Mouse (Mus musculus): ENCODE results near the gene Tunar.

Gene Tunar

GRCm38 (mm10) chr12:105333570-105333969 lies at the start of gene Tunar:
Gene Tunar, plus strand, starts transcription at chr12:105333870.
- in situ Hi-C loops (cut with MseI, MboI) = no loop called here

DNA sequence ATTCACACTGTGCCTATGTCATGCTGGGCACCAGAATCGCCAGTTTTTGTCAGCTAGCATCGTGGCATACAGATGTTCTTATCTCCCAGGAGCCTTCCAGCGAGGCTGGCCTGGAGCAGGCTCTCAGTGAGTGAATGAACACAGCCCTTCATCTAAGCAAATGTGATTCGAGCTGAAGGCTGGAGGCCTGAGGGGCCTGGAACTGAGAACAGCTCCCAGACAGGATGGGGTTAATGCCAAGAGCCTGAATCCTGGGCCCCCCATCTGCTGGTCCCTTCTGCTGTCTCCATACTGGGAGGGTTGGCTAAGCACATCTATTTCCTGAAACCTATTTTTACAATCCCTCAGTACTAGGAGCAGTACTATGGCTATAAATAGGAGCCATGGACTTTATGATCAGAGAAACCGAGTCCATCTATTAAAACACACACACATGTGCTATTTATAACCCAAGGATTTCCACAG lies 21.1 kb upstream of the Tunar start:
- in situ Hi-C loops (cut with MseI, MboI) = no loop called here

DNA sequence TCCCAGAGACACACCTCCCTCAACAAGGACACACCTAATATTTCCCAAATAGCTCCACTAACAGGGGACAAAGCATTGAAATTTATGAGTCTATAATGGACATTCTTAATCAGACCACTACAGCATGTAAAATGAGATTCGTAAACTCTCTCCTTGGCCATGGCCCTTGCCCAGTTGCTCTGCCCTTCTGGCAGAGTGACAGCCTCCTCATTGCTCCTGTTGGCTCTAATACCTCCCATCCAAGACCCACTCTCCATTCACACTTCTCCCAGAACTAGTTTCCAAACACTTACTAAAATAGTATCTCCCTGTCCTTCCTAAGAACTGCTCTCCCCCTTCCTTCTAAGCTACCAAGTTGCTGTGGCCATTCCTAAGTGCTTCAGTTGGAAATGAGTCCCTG lies 19.3 kb upstream of the Tunar start:
- in situ Hi-C loops (cut with MseI, MboI) = no loop called here

GRCm38 (mm10) chr12:105322160-105322559 lies 11.5 kb upstream of the Tunar start:
- in situ Hi-C loops (cut with MseI, MboI) = no loop called here

GRCm38 (mm10) chr12:105327051-105327450 lies 6.6 kb upstream of the Tunar start:
- in situ Hi-C loops (cut with MseI, MboI) = no loop called here

DNA sequence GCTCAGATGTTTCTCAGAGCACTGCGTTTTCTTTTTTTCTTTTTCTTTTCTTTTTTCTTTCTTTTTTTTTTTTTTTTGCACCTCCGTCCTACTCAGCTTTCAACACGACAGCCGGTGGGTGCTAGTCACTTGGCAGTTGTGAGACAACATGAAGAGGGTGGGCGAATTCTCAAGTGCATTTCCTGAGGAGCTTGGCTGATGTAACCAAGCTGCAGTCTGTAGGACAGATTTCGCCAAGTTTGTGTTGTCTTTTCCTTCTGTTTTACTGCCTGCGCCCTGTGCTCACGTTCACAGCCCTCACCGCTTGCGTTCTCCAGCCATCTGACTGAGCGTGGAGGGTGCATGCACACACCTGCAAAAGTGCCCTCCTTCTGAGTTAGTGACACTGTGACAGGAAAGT lies 5.3 kb upstream of the Tunar start:
- in situ Hi-C loops (cut with MseI, MboI) = no loop called here

GRCm38 (mm10) chr12:105336094-105336420 lies 2.4 kb downstream of the Tunar start:
- in situ Hi-C loops (cut with MseI, MboI) = no loop called here

GRCm38 (mm10) chr12:105336421-105337289 lies 3.0 kb downstream of the Tunar start:
- in situ Hi-C loops (cut with MseI, MboI) = no loop called here

GRCm38 (mm10) chr12:105337290-105338005 lies 3.8 kb downstream of the Tunar start:
- in situ Hi-C loops (cut with MseI, MboI) = no loop called here

- in situ Hi-C loops (cut with MseI, MboI) = no loop called here
Observed at GRCm38 (mm10) chr12:105338256-105338977, 4.7 kb downstream of the Tunar start.

DNA sequence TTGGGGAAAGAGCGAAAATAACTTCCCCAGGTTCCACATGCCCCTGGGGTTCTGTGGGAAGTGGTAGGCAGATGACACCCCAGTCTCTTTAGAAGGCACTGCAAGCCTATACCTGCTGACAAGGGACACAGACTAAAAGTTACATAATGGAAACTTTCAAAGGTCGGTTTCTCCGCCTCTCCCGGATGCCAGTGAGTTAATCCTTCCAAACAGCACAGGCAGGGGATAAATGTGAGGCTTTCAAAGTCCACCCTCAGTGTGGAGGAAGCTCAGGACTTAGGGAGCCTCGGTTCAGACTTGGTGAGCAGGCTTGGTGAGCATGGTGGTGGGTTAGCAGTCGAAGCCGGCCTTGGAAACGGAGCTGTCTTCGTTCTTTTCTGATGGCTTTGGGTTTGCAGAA lies 7.9 kb downstream of the Tunar start:
- in situ Hi-C loops (cut with MseI, MboI) = no loop called here

DNA sequence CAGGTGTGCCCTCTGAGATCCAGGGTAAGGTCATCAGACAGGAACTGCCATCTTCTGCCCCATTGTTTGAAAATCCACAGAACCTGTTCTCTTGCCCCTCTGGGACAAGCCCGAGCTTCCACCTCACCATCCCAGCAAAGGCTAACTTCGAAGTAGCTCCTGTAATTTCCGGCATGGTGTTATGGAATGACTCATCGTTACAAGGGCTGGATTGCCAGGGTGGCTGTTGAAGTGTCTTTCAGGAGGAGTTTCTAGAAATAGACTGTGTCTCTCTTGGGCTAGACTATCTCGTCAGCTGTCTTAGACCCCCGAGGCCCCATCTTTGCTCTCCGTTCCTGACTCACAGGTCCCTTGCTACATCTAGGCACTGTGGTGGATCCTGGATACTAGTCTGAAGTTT lies 10.8 kb downstream of the Tunar start:
- in situ Hi-C loops (cut with MseI, MboI) = no loop called here

- in situ Hi-C loops (cut with MseI, MboI) = no loop called here
Observed at GRCm38 (mm10) chr12:105346861-105347260, 13.2 kb downstream of the Tunar start.

DNA sequence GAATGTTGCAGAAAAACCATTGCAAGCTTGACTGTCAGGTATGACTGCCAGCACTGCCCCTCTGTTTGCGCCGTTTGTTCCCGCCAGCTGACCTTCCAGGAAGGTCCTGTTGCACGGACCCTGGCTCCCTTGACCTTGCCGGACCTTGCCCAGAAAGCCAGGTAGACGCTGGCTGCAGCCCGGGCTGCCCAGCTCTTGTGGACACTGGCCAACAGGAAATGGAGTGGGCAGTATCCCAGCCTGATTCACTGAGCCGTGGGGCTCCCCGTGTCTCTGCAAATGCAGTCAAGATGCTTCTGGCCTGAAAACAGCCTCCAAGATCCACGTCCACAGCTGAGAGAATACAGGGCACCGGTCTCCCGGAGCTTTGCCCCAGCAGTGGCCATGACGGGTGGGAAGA lies 13.6 kb downstream of the Tunar start:
- in situ Hi-C loops (cut with MseI, MboI) = no loop called here

GRCm38 (mm10) chr12:105354266-105354665 lies 20.6 kb downstream of the Tunar start:
- in situ Hi-C loops (cut with MseI, MboI) = no loop called here

DNA sequence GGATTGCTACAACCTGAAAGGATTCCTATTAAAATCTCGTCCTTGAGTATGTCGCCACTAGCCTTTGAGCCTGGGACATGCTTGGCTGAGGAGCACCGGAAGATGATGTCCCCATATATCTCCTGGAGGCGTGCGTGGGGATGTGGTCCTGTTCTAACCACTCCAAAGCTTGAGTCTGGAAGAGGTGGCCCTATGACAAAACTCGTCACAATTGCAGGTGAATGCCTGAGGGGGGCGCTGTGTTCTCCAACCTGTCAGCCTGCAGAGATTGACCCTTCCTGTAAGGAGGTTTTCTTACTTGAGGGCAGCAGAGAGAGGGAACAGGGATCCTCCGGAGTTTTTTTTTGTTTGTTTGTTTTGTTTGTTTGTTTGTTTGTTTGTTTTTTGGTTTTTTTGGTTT lies 21.1 kb downstream of the Tunar start:
- in situ Hi-C loops (cut with MseI, MboI) = no loop called here

DNA sequence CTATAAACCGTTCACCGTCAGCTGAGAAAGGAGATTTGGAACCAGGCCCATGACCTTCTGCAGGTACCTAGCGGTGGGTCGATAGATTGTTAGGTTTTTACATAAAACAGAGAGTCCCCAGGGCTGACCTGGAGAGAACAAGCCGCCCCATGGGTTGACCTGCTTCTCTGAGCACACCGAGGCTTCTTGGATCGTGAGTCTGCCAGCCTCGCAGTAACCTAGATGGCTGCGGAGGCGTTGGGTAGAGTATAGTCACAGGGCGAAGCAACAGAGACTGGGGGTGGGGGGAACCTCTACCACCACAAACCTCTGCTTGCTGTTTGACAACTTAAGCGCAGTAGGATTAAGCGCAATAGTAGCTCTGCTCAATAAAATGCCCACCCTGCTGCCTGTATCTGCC lies 23.1 kb downstream of the Tunar start:
- in situ Hi-C loops (cut with MseI, MboI) = no loop called here

DNA sequence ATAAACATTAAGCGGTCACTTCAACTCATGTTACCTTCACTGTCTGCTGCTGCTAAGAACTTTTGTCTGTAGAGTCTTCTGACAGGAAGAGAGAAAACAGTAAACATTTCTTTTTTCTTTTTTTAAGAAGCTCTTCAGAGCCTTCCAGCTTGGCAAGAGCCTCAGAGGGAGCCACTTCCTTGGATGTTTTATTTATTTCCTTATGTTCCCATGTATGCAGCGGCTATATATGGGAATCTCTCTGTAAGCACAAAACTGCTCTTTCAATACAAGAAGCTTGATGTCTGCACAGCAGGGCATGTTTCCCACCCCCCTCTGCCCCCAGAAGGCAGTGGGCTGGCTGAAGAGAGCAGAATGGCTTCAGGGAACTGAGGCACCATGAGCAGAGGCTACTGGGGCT lies 30.0 kb downstream of the Tunar start:
- in situ Hi-C loops (cut with MseI, MboI) = no loop called here

DNA sequence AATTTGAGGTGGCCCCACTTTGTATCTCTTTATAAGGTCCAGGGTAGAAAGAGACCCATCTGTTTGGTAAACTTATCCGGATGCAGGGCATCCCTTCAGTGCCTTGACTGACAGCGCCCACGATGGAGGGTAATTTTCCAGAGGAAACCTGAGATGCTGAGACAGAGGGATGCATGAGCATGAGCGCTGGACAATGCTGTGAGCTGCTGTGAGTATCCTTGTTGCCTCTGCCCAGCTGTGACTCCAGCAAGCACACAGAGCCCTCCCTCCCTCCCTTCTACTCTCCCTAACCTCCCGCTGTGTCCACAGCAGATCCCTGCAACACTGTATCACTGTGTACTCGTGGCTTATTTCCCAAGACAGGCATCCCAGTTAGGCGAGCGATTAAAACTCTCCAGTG lies 40.9 kb downstream of the Tunar start:
- in situ Hi-C loops (cut with MseI, MboI) = no loop called here

DNA sequence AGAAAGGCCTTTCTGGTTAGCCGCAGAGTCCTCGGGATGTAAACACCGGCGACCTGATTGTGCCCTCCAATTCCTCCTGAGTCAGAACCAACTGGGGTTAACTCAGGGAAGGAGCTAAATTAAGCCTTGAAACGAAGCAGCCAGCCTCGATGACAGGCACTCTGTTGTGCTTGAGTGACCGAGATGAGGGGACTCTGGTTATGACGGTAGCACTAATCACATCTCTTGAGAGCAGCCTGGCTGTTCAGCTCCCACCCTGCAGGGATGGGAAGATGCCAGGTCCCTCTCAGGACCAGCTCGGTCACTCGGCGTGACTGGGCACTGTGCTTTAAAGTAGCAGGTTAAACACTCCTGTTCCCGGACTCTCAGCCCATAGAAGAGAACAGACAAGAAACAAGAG lies 43.3 kb downstream of the Tunar start:
- in situ Hi-C loops (cut with MseI, MboI) = no loop called here

DNA sequence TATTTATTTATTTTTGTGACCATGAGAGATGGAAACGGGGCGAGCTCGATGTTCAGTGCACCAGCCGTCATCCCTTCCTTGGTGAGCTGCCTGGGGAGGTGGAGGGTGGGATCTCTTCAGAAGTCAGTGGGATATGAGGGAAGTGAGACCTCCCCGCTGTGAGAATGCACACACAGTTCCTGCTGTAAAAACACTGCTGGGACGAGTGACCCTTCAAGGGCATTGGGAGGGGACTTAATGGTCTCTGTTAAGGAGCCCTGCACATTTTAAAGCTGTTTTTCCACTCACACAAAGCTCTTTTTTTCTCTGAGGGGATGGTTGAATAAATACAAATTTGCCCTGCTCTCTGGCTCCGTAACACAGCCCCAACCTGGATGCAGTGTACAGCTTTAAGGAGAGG lies 49.1 kb downstream of the Tunar start:
- in situ Hi-C loops (cut with MseI, MboI) = no loop called here

DNA sequence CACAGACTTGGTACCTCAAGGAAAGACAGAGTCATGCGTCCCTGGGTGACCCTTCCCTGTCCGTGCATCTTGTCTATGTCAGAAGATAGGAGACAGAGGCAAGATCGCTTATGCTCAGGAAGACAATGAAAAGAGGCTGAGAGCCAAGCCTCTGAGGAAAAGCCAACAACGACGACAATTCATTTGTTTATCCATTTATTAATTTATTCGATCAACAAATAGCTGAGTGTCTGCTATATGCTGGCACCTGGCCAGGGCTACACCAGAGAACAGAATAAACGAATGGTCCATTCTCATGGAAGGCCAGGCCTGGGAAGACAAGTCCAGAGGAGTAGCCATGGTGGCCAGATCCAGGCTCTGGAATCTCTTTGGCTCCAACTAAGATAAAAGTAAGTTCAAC lies 61.0 kb downstream of the Tunar start:
- in situ Hi-C loops (cut with MseI, MboI) = no loop called here

- in situ Hi-C loops (cut with MseI, MboI) = no loop called here
Observed at GRCm38 (mm10) chr12:105398172-105398571, 64.5 kb downstream of the Tunar start.
